Mouse (Mus musculus) hindbrain, embryonic 10.5 days (tissue): ENCODE measurements around the gene Vac14. TPM values are rescaled to one million over a fixed set of nuclear protein-coding genes. Genes with fewer than 3 reads are reported as not detected.
A peak's percentile ranks its signal among the peaks of the same experiment; 100 is the strongest.

Experiments
- DNase-seq: peaks from one replicate; pipeline ENCODE4 v3.0.0-alpha.2; 2017; ENCODE audit warnings: low spot score
- H3K27ac ChIP-seq: fragments of 300-500 bp; sonication (generic); 2 replicates; pipeline ENCODE4 v1.5.1; 2016; ENCODE audit warnings: mild to moderate bottlenecking, moderate library complexity
- H3K27me3 ChIP-seq: fragments of 300-500 bp; sonication (generic); 2 replicates; pipeline ENCODE4 v1.6.1; 2016; ENCODE audit warnings: mild to moderate bottlenecking; ENCODE audit not compliant: poor library complexity, insufficient read depth, severe bottlenecking
- H3K36me3 ChIP-seq: fragments of 300-500 bp; sonication (generic); 2 replicates; pipeline ENCODE4 v1.6.1; 2016; ENCODE audit warnings: mild to moderate bottlenecking, moderate library complexity
- H3K4me1 ChIP-seq: fragments of 300-500 bp; sonication (generic); replicated peaks from 2 replicates; pipeline ENCODE4 v1.6.1; 2016; ENCODE audit warnings: mild to moderate bottlenecking
- H3K4me3 ChIP-seq: fragments of 300-500 bp; sonication (generic); 2 replicates; pipeline ENCODE4 v1.5.1; 2016; ENCODE audit warnings: mild to moderate bottlenecking, moderate library complexity
- H3K9me3 ChIP-seq: fragments of 300-500 bp; sonication (generic); 2 replicates; pipeline ENCODE4 v1.6.1; 2016; ENCODE audit warnings: mild to moderate bottlenecking, moderate library complexity
- WGBS: fragments of 180-500 bp; shearing (Covaris S2); methylation state at CpG from one replicate; pipeline ENCODE4 v1.1.7; 2016; 5-methylcytosine and 5-hydroxymethylcytosine counted together
- polyA plus RNA-seq: library from polyadenylated mRNA; unstranded; fragments of >200 nt; fragmentation: Nextera tagmentation; extraction: Ambion mirVana; gene quantifications from 2 replicates; pipeline ENCODE4 v1.2.1, GENCODE M21; 2016

Gene Vac14
- polyA plus RNA-seq, 1 experiment from 2014 or later = 31.9 TPM

- no peaks in the 10 kb centered on the region for H3K9me3 ChIP-seq
- H3K27ac ChIP-seq = no peak overlapping the region
- no peaks in the 10 kb centered on the region for H3K27me3 ChIP-seq
- H3K4me1 ChIP-seq = no peaks in the 10 kb centered on the region
- WGBS = 90% methylated on average over 8 of the region's 8 CpGs
- H3K36me3 ChIP-seq = peaks cover 40% of the 10 kb centered on the region
- no peak overlapping the region for H3K4me3 ChIP-seq
- no peak for DNase-seq
Measured at GRCm38 (mm10) chr8:110630571-110631071, 12.2 kb downstream of the Vac14 start.

GRCm38 (mm10) chr8:110631201-110631600, 12.8 kb downstream of the Vac14 start:
- Histone ChIP-seq H3K9me3 (no peaks in the 10 kb centered on the region), H3K27me3 (no peaks in the 10 kb centered on the region), H3K4me1 (no peaks in the 10 kb centered on the region), H3K36me3 (peaks cover 45% of the 10 kb centered on the region), H3K4me3 (no peak overlapping the region), H3K27ac (no peak overlapping the region)
- no peak for DNase-seq
- WGBS = 93% methylated on average over 7 of the region's 7 CpGs

DNA sequence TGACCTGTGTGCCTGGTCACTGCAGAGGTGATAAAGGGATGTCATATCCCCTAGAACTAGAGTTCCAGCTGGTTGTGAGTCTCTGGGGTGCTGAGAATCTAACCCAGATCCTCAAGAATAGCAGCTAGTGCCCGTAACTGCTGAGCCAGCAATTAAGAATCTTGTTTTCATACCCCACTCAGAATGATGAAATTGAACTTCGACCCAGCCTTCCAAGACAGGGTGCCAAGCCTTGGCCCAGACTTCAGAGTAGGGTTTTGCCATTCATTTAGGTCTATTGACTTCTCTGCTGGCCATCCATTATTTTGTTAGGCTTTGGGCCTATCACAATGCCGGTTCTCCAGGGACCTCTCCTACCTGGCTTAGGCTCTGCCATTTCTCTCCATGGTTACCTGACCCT, 15.4 kb downstream of the Vac14 start:
- no peaks in the 10 kb centered on the region for H3K4me1 ChIP-seq
- H3K27me3 ChIP-seq = no peaks in the 10 kb centered on the region
- no peak overlapping the region for H3K4me3 ChIP-seq
- DNase-seq = no peak
- H3K36me3 ChIP-seq = peaks cover 71% of the 10 kb centered on the region
- H3K9me3 ChIP-seq = no peaks in the 10 kb centered on the region
- H3K27ac ChIP-seq = no peak overlapping the region
- 93% methylated on average over 3 of the region's 3 CpGs for WGBS

DNA sequence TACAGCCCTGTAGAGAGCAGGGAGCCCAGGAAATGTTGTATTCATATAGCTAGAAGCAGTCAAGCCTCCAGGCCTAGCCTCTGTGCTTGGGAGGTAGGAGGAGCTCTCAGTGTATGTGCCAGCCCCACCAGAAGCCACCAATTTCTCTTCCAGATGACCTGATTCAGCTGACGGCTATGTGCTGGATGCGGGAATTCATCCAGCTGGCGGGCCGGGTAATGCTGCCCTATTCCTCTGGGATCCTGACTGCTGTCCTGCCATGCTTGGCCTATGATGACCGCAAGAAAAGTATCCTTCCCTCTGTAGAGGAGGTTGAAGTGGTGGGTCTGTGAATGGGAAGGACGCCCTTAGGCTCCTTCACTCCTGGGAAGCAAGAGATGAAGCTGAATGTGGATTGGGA, 17.8 kb downstream of the Vac14 start:
- peaks cover 81% of the 10 kb centered on the region for H3K36me3 ChIP-seq
- H3K27me3 ChIP-seq = no peaks in the 10 kb centered on the region
- DNase-seq = no peak
- H3K4me1 ChIP-seq = no peaks in the 10 kb centered on the region
- H3K9me3 ChIP-seq = no peaks in the 10 kb centered on the region
- H3K27ac ChIP-seq = no peak overlapping the region
- 95% methylated on average over 6 of the region's 6 CpGs for WGBS
- no peak overlapping the region for H3K4me3 ChIP-seq

DNA sequence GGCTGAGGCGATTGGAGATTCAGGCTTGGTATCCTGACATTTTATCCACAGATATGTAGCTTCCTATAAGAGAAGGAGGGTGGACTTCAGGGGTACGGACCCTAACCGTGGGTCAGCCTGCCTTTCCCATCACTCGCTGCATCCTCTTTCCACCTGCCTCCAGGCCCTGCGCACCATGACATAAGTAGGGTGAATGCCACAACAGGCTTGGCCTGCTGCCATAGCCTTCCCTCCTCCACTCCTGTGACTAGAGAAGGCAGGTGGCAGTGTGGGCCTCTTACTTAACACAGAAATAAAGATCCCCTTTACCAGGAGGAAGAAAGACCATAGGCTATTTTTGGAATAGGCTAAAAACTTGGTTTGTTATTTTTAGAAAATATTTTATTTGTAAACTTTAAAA, 23.9 kb downstream of the Vac14 start:
- Histone ChIP-seq H3K4me1 (no peaks in the 10 kb centered on the region), H3K36me3 (peaks cover 59% of the 10 kb centered on the region), H3K27me3 (no peaks in the 10 kb centered on the region), H3K4me3 (no peak overlapping the region), H3K9me3 (no peaks in the 10 kb centered on the region), H3K27ac (no peak overlapping the region)
- DNase-seq = no peak
- WGBS = 93% methylated on average over 5 of the region's 5 CpGs

- Histone ChIP-seq H3K9me3 (no peaks in the 10 kb centered on the region), H3K4me3 (no peak overlapping the region), H3K4me1 (no peaks in the 10 kb centered on the region), H3K36me3 (peaks cover 51% of the 10 kb centered on the region), H3K27ac (no peak overlapping the region), H3K27me3 (no peaks in the 10 kb centered on the region)
- no peak for DNase-seq
- 83% methylated on average over 4 of the region's 4 CpGs for WGBS
Measured at GRCm38 (mm10) chr8:110643177-110643576, 24.8 kb downstream of the Vac14 start.

DNA sequence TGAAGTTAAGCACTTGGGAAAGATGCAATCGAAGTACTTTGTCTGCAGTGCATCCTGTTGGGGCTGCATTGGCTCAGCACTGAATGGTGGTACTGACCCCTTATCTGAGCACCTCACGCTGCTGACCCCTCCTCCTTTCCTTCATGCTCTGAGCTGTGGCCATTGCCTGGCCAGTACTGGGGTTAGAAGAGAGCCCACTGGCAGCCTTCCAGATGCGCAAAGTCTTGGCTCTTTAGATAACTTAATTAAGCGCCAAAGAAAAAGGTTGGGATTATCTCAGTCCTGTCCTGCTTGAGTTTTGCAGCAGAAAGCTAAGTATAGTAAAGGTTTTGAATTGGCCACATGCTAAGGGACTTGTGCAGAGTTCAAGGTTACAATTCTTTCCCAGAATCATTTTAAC, 26.0 kb downstream of the Vac14 start:
- WGBS = 86% methylated on average over 4 of the region's 4 CpGs
- H3K4me1 ChIP-seq = no peaks in the 10 kb centered on the region
- no peak overlapping the region for H3K27ac ChIP-seq
- no peak for DNase-seq
- no peak overlapping the region for H3K4me3 ChIP-seq
- H3K27me3 ChIP-seq = no peaks in the 10 kb centered on the region
- peaks cover 49% of the 10 kb centered on the region for H3K36me3 ChIP-seq
- no peaks in the 10 kb centered on the region for H3K9me3 ChIP-seq

DNA sequence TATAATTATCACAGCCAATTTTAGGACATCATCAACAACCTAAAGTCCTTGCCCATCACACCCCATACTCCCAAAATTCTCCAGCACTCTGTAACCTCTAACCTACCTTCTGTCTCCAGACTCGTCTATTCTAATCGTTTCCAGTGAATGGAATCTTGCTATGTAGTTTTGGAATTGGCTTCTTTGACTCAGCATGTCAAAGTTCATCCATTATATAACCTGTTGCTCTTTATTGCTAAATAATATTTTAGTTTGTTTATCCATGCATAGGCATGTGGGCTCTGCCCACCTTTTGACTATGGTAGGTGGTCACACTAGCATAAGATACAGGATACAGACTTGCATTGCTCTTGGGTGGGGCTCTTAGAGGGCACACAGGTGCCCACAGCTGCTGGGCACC, 26.5 kb downstream of the Vac14 start:
- no peak for DNase-seq
- H3K4me3 ChIP-seq = no peak overlapping the region
- WGBS = 87% methylated on average over 2 of the region's 2 CpGs
- peaks cover 53% of the 10 kb centered on the region for H3K36me3 ChIP-seq
- no peaks in the 10 kb centered on the region for H3K9me3 ChIP-seq
- no peaks in the 10 kb centered on the region for H3K4me1 ChIP-seq
- H3K27ac ChIP-seq = no peak overlapping the region
- H3K27me3 ChIP-seq = no peaks in the 10 kb centered on the region

DNA sequence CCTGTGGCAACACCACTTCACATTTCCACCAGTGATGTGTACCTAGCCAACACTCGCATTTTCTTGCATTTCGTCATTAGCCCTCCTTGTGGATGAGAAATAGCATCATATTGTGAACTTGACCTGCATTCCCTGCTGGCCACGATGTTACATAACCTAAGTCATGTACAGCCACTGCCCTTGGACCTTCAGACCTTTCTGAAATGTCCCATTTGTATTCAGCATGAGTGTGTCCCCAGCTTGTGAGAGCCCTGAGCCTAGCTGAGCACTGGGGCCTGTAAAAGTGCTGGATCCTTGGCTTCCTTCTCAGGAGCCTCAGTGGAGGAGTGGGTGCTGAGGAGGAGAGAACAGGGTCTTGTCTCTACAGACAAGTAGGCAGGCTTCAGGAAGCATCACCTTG, 27.0 kb downstream of the Vac14 start:
- Histone ChIP-seq H3K4me3 (no peak overlapping the region), H3K27me3 (no peaks in the 10 kb centered on the region), H3K36me3 (peaks cover 53% of the 10 kb centered on the region), H3K27ac (no peak overlapping the region), H3K4me1 (no peaks in the 10 kb centered on the region), H3K9me3 (no peaks in the 10 kb centered on the region)
- WGBS = 92% methylated on average over 3 of the region's 3 CpGs
- DNase-seq = no peak

GRCm38 (mm10) chr8:110646064-110646463, 27.7 kb downstream of the Vac14 start:
- peak; percentile 58 for DNase-seq
- Histone ChIP-seq H3K4me3 (no peak overlapping the region), H3K36me3 (peaks cover 60% of the 10 kb centered on the region), H3K27me3 (no peaks in the 10 kb centered on the region), H3K9me3 (no peaks in the 10 kb centered on the region), H3K4me1 (no peaks in the 10 kb centered on the region), H3K27ac (no peak overlapping the region)
- 50% methylated on average over 6 of the region's 6 CpGs for WGBS

DNA sequence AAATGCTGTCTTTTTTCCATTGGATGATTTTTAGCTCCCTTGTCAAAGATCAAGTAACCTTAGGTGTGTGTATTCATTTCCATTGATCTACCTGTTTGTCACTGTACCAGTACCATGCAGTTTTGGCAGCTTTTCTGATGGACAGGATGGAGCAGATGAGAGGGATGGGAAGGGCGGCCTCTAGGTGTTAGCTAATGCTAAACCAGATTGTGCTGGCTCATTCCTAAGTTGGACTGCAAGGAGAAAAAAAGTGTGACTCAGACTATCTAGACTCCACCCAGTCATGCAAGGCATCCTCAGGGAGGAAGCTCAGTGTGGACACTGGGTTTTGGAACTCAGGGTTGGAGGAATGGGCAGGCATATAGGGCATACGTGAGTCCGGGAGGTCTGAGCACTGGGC, 30.2 kb downstream of the Vac14 start:
- H3K4me3 ChIP-seq = no peak overlapping the region
- DNase-seq = no peak
- peaks cover 66% of the 10 kb centered on the region for H3K36me3 ChIP-seq
- 94% methylated on average over 3 of the region's 3 CpGs for WGBS
- no peaks in the 10 kb centered on the region for H3K9me3 ChIP-seq
- H3K4me1 ChIP-seq = no peaks in the 10 kb centered on the region
- no peak overlapping the region for H3K27ac ChIP-seq
- H3K27me3 ChIP-seq = no peaks in the 10 kb centered on the region

DNA sequence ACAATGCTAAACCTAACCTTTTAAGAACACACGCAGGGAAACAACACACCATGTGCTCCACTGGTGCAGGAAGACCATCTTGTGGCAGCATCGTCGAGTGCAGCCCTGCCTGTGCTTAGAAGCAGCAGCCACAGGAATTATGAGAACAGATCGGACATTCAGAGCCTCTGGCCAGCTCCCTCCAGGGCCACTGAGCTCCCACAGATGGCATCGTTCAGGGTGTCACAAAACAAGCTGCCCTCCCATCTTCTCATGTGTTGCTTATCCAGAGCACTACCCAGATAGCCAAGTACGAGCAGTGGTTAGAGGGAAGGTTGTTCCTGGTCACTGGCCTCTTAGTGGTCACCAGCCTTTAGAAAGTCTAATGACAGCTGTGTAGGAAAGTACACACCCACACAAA, 30.9 kb downstream of the Vac14 start:
- Histone ChIP-seq H3K4me1 (no peaks in the 10 kb centered on the region), H3K27me3 (no peaks in the 10 kb centered on the region), H3K27ac (no peak overlapping the region), H3K4me3 (no peak overlapping the region), H3K36me3 (peaks cover 70% of the 10 kb centered on the region), H3K9me3 (no peaks in the 10 kb centered on the region)
- no peak for DNase-seq
- WGBS = 90% methylated on average over 6 of the region's 6 CpGs

DNA sequence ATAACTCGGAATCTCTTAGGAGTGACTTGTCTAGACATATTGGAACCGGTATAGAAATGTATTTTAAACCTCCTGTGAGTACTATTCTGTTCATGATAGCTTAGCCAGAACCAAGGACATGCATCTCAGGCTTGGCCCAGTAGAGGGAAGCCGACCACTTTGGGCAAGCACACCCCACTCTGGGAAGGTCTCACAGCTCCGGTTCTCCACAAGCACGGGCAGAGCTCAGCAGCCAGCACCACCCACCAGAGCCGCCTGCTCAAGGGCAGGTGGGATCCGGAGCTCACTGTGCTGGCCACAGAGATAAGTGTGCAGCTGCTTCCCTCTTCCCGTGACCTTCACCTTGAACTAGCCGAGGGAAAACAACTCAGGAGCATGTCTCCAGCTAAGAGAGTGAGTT, 32.5 kb downstream of the Vac14 start:
- 94% methylated on average over 9 of the region's 9 CpGs for WGBS
- H3K4me3 ChIP-seq = no peak overlapping the region
- H3K4me1 ChIP-seq = no peaks in the 10 kb centered on the region
- H3K9me3 ChIP-seq = no peaks in the 10 kb centered on the region
- DNase-seq = no peak
- H3K27me3 ChIP-seq = no peaks in the 10 kb centered on the region
- H3K27ac ChIP-seq = no peak overlapping the region
- H3K36me3 ChIP-seq = peaks cover 64% of the 10 kb centered on the region

DNA sequence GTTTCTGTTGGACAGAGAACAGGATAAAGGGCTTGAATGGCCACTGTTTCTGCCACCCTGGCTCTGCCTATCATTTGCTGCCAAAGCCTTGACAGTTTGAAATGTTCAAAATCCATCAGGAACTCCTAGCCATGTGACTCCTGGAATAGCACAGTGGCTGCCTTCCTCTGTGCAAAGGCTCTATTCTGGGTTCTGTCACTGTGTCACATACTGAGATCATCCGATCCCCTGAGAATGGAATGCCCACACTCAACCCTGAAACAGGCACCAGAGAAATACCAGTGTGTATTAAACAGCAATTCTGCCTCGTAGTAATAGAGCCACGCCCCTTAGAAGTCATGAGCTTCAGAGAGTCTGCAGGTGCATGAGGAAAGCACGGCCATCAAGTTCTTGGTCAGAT, 33.5 kb downstream of the Vac14 start:
- Histone ChIP-seq H3K4me3 (no peak overlapping the region), H3K27me3 (no peaks in the 10 kb centered on the region), H3K9me3 (no peaks in the 10 kb centered on the region), H3K36me3 (peaks cover 69% of the 10 kb centered on the region), H3K27ac (no peak overlapping the region), H3K4me1 (no peaks in the 10 kb centered on the region)
- no peak for DNase-seq
- WGBS = 89% methylated on average over 4 of the region's 4 CpGs
